Mouse (Mus musculus): ENCODE measurements at regions not wholly inside any gene's neighbourhood (a gene's known extent, or its start where the extent isn't known, plus 50 kb on each side); places are given as distances from the start of the nearest gene placed in this dataset.

DNA sequence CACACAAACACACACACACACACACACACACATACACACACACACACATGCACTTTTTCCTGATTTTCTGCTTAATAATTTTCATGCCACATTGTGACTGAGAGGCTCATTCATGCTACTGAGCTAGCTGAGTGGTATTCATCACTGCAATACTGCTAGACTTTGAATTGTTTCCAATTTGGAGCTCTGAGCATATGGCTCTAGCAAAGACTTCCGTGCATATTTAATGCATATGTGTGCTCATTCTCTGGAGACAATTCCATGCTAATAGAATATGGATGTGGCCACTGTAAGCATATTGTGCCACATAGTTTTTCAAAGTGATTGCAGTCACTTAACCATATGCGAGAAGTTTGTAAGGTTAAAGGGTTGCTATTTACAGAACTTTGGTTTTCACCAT lies 432.4 kb upstream of the Gnpda2 start:
- DNase-seq, result peak in 1 of 2 experiments; percentile 1

DNA sequence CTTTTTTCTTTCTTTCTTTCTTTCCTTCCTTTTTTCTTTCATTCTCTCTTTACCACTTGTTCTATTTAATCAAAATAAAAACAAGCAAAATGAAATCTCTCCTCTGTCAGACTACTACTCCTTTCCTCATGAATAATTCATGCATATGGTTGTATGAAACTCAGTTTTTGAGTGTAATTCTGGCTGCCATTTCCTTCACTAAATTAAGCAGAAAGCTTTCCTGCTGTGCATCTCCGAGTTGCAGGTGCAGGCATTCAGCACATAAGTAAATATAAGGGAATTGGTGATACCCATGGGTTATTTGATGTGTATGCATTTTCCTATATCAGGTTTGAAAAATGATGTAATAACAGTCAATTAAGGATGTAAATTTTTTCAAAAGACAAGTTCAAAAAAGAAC lies 419.8 kb upstream of the Gnpda2 start:
- no peak for DNase-seq
